Mouse (Mus musculus) kidney, postnatal 36 days (tissue): Measurements from ENCODE around the gene Nme9.

Experiments used
- DNase-seq, 2 experiments: peaks; one replicate each; pipeline ENCODE4 v3.0.0; 2021 to 2022; ENCODE audit warnings: mixed read lengths in 2 of 2

The Nme9 gene

DNA sequence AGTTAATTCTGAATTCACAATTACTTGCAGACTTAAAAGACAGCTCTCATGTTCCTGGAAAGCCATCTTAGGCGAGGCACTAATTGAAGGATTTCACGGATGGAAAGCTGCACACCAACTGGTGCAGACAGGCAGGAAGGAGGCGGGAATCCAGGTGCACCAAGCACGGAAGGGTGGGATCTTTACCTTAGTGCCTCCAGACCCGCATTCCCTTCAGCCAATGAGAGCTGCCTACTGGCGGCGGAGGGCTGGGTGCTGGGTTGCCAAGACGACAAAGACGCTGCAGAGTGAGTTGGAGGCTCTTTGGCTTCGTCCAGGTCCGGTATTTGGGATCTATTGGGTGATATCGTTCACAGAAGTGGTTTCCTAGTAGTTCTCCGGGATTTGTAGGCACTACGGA lies at the start of gene Nme9:
TSS of gene Nme9 (plus strand) at position 315 of the 400 bp plus-strand sequence.
- peak; percentile 20 to 21 for DNase-seq

DNA sequence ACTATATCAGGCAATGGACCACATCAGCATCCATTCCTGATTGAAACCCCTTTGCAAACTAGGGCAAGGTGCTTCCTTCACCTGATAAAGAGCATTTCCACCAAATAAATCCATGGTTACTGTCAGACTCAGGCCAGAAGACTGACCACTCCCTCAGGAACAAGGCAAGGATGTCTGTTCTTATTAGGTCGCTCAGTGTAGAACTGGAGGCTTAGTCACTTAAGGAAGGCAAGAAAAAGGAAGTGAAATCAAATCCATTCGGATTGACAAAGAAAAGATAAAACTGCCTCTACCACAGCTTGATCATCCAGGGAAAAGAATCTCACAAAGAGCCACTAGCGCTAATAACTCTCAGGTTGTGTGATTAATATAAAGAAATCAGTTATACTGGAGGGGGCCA lies 42.0 kb upstream of the Nme9 start:
- DNase-seq: no peak

DNA sequence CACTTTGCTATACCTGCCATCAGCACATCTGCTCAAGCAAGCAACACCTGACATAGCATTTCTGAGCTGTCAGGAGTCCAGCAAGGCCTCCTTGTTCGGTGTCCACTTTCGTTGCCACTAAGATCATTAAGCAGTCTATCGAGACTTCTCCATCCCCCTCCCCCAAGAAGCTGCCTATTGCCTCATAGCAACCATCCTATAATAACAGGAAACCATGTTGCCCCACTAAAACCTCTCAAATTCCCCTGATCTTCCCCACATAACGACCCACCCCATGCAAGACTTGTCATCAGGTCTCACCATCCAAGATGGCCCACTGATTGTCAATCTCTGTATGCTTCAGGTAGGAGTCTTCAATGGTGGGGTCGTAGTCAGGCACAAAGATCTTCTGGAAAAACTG lies 40.2 kb upstream of the Nme9 start:
- DNase-seq: no peak

DNA sequence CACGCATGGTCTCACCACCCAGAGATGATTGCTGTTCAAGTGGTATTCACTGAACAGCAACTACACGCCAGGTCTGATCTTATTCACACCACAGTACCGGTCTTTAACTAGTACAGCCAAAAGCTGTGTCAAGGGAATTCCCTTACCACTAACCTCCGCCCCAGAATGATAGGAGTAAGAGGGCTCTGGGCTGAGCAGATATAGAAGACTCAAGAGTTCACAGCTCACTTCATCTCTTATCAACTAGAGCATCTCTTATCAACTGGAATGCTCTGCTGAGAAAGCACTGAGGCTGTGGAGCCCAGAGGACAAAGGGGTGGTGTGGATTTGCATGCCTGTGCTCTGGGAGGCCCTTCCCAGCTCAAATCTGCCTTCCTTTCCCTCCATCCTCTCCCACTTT lies 39.5 kb upstream of the Nme9 start:
- DNase-seq: no peak

- no peak for DNase-seq
Observed at GRCm38 (mm10) chr9:99416809-99417208, 34.5 kb upstream of the Nme9 start.

DNA sequence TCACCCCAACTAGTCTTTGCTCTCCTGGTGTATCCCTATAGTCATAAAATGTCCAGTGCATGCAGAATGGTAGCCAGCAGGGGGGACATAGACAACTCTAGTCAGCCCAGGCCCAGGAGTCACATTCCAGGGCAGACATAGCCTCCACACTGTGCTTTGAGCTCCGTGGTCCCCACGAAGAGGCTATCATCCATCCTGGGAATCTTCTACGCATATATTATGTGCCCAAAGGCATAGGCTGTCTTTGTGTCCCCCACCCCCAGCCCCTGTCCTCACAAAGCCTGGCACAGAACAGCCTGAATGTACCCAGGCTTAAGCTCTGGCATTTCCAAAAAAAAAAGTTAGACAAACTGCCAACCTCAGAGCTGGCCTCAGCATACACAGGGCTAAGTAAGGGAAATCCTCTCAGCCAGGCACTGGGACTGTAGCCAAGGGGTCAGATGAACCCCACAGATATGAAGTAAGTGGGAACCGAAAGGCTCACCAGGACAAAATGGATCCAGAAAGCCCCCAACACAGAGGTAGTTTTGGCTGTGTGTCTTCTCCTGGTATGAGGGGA lies 33.9 kb upstream of the Nme9 start:
- peak; percentile 26 to 54 for DNase-seq

- no peak for DNase-seq
Observed at GRCm38 (mm10) chr9:99418377-99418776, 32.9 kb upstream of the Nme9 start.

GRCm38 (mm10) chr9:99419951-99420701 lies 31.1 kb upstream of the Nme9 start:
- no peak for DNase-seq

DNA sequence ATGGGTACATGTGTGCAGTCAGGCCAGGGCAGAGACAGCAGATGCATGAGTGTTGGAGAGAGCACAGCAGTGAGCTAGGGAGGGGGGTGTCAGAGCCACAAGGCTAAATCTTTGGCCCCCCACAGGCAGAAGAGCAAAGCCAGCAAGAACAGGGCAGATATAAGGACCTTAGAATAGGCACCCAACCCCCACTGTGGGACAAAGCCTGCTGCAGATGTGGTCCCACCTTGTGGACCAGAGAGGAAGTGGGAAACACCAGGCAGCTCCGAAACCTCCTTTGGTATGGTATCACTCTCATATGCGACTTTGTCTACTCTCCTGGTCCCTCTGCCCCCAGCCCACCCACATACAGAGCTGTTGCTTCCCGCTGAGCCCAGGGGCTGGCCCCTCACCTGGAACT lies 29.4 kb upstream of the Nme9 start:
- DNase-seq: no peak

DNA sequence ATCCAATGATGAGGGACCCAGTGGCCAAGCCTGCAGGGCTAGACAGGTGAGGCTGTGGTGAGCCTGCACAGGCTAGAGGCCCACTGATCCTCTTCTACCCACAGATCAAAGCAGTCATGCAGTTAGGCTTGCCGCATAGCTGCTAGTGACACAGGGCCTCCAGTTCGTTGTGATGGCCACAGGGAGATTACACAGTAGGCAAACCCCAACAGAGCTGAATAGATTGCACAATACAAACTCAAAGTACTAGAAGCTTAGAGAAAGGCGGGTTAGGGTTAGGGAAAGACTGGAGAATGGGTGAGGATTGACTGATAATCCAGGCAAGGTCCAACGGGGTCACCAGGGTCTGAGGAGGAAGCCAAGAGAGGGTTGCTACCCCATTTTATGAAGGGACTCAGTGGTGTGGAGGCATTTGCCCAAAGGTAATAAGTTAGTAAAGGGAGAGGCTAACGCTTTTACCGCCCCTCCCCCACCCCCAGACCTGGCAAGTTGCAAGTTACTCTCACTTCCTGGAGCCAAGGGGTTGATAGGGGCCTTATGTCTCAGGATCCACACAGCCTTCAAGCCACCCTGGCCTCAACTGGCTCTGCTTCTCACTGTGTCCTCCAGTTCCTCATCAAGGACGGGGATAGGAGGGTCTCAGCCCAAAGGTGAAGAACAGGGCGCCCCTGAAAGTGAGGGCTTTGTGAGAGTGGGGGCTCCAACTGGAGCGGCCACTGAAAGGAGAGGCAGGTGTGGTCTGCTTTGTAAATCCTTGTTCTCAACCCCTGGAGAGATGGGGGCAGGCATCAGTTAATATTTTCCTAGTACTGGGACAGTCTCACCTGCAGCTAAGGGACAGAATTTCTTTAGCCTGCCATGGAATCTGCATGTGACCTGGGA lies 27.3 kb upstream of the Nme9 start:
- DNase-seq: no peak

DNA sequence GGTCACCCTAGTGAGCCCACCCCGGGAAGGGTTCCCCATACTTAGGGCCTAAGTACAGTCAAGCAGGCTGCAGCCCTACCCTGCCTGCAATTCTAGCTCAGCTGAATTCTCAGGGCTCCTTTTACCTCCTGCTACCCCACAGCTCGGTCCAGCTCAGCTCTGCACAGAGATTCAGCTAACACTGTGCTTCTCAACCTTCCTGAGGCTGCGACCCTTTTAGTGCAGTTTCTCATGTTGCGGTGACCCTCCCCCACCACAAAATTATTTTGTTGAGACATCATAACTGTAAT lies 26.8 kb upstream of the Nme9 start:
- no peak for DNase-seq

DNA sequence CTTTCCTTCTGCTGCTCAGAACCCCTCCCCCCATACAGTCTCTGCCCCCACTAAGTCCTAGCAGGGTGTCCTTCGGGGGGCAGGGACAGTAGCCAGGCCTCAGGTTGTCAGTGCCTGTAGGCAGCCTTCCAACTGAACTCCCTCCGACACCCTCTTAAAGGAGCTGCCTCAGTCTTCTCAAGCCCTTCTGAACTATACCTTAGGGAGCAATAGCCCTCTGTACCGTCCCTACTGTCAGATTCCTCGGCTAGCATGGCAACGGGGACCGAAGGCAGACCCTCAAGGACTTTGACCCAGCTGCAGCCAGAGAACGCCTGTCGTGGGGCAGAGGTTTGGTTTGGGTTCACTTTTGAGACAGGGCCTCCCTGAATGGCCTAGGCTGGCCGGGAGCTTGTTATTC lies 26.0 kb upstream of the Nme9 start:
- no peak for DNase-seq

DNA sequence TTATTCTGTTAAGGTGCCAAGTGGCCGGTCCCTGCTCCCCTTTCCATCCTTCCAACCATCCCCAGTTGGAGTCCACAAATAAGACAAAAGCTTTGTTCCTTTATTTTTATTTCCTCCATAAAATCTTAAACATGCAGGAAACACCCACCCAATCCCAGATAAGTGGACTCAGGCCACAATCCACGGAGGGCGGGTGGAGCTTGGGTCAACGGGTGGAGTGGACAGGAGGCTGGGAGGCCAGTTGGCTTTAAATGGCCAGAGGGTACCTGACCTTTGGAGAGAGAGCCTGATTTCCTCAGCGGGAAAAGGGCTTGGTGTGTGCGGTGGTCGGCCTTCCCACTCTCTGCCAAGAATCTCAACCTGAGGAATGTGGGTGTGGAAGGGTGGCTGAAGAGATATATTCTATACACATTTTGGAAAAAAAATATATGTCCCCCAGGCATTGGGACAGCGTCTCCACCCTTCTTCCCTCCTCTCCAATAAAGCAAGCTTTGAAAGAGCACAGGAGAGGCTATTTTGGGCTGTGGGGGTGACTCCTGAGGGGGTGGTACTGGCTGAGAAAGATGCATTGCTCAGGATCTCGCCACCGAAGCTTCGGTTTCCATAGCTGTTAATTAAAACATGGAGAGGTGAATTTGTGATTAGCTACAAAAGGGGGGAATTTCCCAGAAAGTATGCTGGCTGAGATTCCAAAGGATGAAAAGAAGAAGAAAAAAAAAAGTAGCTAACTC lies 22.5 kb upstream of the Nme9 start:
- DNase-seq: no peak

DNA sequence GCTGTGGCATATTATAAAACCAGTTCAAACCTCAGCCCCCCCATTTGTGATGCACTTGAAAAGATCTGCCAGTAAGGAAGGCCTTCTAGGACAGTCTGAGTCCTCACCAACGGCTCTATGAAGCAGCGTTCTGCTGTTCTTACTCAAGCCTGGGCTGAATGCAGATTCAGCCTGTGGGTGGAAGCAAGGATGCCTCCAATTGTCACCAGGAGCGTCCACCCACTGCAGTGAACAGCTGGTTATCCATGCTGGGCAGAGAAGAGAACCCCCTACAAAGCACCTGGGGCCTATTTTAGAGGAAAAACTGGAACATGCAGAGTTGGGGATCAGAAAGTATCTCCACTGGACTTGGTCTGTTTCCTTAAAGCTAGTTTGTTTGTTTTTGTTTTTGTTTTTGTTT lies 21.4 kb upstream of the Nme9 start:
- no peak for DNase-seq

DNA sequence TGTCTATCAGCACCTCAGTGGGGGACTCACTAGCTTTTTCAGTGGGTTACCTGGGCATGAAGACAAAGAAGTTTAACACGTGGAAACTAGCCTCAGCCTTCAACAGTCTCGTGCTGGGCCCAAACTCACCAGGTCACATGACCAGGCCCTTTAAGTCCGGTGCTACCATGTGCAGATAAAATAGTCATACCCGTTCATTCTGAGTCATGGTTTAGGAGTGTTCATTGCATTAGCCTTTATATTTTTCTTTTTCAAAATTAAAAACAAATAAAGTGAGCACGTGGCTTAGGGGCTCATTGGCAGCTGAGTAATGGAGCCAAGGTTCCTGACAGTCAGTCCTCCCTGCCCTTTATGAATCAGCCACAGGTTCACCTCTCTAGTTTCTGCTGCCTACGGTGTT lies 20.5 kb upstream of the Nme9 start:
- DNase-seq: no peak

GRCm38 (mm10) chr9:99431346-99431745 lies 19.9 kb upstream of the Nme9 start:
- DNase-seq: no peak

- peak in 1 of 2 experiments; percentile 29 for DNase-seq
Observed at GRCm38 (mm10) chr9:99431963-99432362, 19.3 kb upstream of the Nme9 start.

- DNase-seq: no peak
Observed at GRCm38 (mm10) chr9:99432478-99432877, 18.8 kb upstream of the Nme9 start.

DNA sequence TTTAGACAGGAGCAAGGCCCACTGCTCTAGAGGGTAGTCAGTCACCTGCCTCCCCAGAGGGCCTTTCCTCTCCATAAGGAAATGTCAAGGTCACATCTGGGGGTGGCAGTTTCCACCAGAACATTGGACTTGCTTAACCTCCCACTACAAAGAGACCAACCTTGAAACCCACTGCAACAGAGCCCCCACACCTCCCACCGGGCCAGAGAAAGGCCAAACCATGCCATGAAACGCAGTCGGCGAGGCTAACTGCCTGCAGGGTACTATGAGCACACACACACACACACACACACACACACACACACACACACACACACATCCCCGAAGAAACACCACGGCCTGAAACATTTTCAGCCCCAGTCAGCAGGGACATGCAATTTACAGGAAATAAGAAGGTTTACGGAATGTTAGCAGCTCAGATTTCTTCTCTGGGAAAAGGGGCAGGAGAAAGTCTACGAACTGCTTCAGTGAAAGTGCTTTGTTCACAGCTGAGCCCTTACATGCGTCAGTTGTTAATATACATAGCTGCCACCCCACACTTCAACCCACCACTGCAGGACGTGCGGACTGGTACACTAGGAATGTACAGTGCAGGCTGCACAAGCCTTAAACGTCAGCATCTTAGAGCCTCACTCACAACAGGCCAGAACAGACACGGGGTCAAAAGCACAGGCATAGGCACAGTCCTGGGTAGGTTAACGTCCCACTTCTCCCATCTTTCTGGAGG lies 16.2 kb upstream of the Nme9 start:
- peak in 1 of 2 experiments; percentile 11 for DNase-seq

GRCm38 (mm10) chr9:99435619-99436181 lies 15.6 kb upstream of the Nme9 start:
- DNase-seq: peak; percentile 47 to 72

DNA sequence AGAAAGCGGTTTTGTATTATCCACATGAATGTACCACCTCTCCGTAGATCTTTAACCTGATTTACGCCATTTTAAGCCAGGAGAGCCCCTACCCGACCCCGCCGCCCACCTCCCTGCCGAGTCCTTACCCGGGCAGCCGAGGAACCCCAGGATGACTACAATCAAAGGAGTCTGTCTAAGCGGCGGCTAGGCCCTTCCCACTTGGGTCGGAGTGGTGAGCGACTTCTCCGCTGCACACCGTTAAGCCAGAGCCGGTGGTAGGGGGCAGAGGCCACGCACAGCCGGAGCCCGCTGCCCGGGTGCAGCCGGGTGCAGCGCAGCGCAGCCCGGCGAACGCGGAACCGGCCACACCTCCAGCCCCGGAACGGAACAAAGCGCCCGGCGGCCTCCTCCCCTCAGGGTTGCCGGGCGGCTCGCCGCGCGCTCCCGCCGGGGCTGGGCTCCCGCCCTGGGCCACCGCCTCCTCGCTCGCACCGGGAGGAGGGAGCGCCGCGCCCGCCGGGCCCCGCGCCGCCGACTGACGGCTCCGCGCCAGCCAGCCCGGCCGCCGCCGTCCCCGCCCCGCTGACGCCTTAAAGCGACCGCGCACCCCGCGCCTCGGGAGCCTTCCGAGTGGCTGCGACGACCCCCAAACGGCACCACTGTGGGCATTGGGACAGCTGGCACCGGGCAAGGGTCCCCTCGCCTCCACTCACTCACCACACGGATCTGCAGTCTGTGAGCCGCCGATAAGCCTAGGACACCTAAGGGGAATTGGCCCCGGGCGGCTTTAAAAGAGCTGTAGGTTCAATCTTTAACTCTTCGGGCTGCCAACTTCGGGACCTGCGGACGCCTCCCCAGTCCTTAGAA lies 14.9 kb upstream of the Nme9 start:
- peak; percentile 80 to 89 for DNase-seq
